9 mouse cellular contexts compared by ENCODE assay signal in the genomic region with DNA sequence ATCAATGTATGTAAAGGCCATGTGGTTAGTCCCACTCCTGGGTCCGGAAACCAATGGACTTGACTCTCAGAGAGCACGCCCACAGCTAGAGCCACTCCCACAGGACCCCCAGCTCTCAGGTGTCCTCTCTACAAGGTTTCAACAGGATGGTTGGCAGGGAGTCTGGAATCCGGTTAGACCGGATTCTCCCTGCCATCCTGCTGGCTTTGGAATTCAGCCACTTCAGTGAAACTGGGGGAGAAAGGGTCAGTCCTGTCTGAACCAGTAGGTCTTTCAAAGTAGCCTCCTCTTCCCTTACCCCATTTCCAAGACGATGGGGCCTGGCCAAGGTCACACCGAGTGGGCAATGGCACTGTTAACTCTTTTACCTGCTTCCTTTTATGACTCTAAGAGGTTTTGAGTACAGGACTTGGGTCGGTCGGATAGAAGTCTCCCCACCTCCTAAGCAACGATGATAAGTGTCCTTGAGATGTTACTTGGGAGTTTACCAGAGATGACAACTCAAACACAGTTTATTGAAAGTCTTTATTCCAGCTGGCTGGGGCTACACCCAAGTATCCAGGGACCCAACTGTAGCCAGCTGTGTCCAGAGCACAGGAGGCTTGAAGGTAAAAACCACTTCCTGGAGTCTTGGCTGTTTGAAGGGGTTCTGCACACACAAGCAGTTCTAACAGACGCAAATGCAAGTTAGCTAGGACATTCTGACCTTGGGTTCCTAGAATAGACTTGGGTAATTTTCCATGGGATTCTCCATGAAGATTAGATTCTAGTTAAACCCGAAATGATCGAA. TPM values are rescaled to one million over a fixed set of nuclear protein-coding genes. Genes with fewer than 3 reads are reported as not detected.
A peak's percentile ranks its signal among the peaks of the same experiment; 100 is the strongest.
DNase-seq lines count a peak whose midpoint lies in the region; ATAC-seq and TF ChIP-seq lines count a peak whose summit lies in the region.
"Had no signal": no experiment of that assay in that cellular context is flagged by ENCODE, and none has a peak within 500 bp of the region (broad histone marks: within the 10 kb centered on the region; RNA-seq: fewer than 3 reads in every experiment).

No protein-coding gene starts in this region.

- no peaks in the 10 kb centered on the region for H3K9me3 ChIP-seq in intestine, postnatal 0 days (ENCODE audit: control insufficient read depth)
- H3K9me3 ChIP-seq in lung, embryonic 14.5 days (ENCODE audit: low read depth, low read length): no peaks in the 10 kb centered on the region
- H3K9me3 ChIP-seq in hindbrain, embryonic 16.5 days (ENCODE audit: control insufficient read depth, low read length): no peaks in the 10 kb centered on the region
- no peaks in the 10 kb centered on the region for H3K9me3 ChIP-seq in forebrain, embryonic 14.5 days (replicated peaks; ENCODE audit: control insufficient read depth, low read length)
- H3K9me3 ChIP-seq: heart, embryonic 12.5 days had no signal

- no peak for TF ChIP-seq CTCF in intestine, postnatal 0 days (IDR thresholded peaks at IDR 0.05; ENCODE audit: low read depth)
- no peak for TF ChIP-seq CTCF in lung, embryonic 14.5 days (IDR thresholded peaks at IDR 0.05; ENCODE audit: low read depth)

- no peak overlapping the region for H3K27ac ChIP-seq in intestine, postnatal 0 days (ENCODE audit: low read depth, low read length)
- peak overlapping the region; percentile 94 for H3K27ac ChIP-seq in lung, embryonic 14.5 days (ENCODE audit: low read depth)
- no peak overlapping the region for H3K27ac ChIP-seq in hindbrain, embryonic 16.5 days (ENCODE audit: low read depth, low read length)
- no peak overlapping the region for H3K27ac ChIP-seq in forebrain, embryonic 14.5 days (ENCODE audit: low read depth, low read length)

- H3K27me3 ChIP-seq in intestine, postnatal 0 days (replicated peaks; ENCODE audit: control insufficient read depth, insufficient read depth, low read length): no peaks in the 10 kb centered on the region
- H3K27me3 ChIP-seq in lung, embryonic 14.5 days (ENCODE audit: insufficient read depth, low read length): no peaks in the 10 kb centered on the region
- H3K27me3 ChIP-seq in hindbrain, embryonic 16.5 days (replicated peaks; ENCODE audit: control insufficient read depth, insufficient read depth, low read length): no peaks in the 10 kb centered on the region
- no peaks in the 10 kb centered on the region for H3K27me3 ChIP-seq in forebrain, embryonic 14.5 days (replicated peaks; ENCODE audit: control insufficient read depth, insufficient read depth, low read length)
- H3K27me3 ChIP-seq: heart, embryonic 12.5 days had no signal

- peak; percentile 17 for DNase-seq in adrenal gland, postnatal 14 days
- DNase-seq in adrenal gland, postnatal 4 days (ENCODE audit: low spot score in 2 of 2): no peak
- DNase-seq in ES-CJ7 (ENCODE audit: low read depth, low spot score): peak; percentile 91
- DNase-seq in lung, embryonic 14.5 days: peak; percentile 83
- DNase-seq in forebrain, embryonic 14.5 days (ENCODE audit: low spot score): no peak

- ATAC-seq in intestine, postnatal 0 days: 0 out of 2 replicates have a peak, but pooled peaks have one; percentile 9
- ATAC-seq in lung, embryonic 14.5 days (ENCODE audit: insufficient read depth): peak; percentile 93
- no peak for ATAC-seq in hindbrain, embryonic 16.5 days
- ATAC-seq in megakaryocyte-erythroid progenitor cell, adult 5-6 weeks (replicated peaks; ENCODE audit: low FRiP score, low TSS enrichment, poor library complexity, severe bottlenecking): no peak
- ATAC-seq in forebrain, embryonic 14.5 days: no peak

- 31% methylated on average over 12 of the region's 12 CpGs for WGBS in intestine, postnatal 0 days
- 38% methylated on average over 12 of the region's 12 CpGs for WGBS in lung, embryonic 14.5 days
- WGBS in hindbrain, embryonic 16.5 days: 50% methylated on average over 12 of the region's 12 CpGs
- WGBS in forebrain, embryonic 14.5 days: 56% methylated on average over 12 of the region's 12 CpGs

- H3K4me2 ChIP-seq in intestine, postnatal 0 days (replicated peaks; ENCODE audit: low read depth): no peak overlapping the region
- H3K4me2 ChIP-seq in lung, embryonic 14.5 days: peak overlapping the region; percentile 40
- H3K4me2 ChIP-seq in hindbrain, embryonic 16.5 days (ENCODE audit: low read length): no peak overlapping the region
- H3K4me2 ChIP-seq in forebrain, embryonic 14.5 days (ENCODE audit: low read length): no peak overlapping the region
- H3K4me2 ChIP-seq: heart, embryonic 12.5 days had no signal

- no peak overlapping the region for H3K4me3 ChIP-seq in intestine, postnatal 0 days (ENCODE audit: low read depth, low read length)
- no peak overlapping the region for H3K4me3 ChIP-seq in lung, embryonic 14.5 days (ENCODE audit: low read depth, low read length)
- H3K4me3 ChIP-seq in hindbrain, embryonic 16.5 days (ENCODE audit: low read length): no peak overlapping the region
- H3K4me3 ChIP-seq in forebrain, embryonic 14.5 days (ENCODE audit: low read depth, low read length): no peak overlapping the region
- H3K4me3 ChIP-seq: heart, embryonic 12.5 days had no signal

- no peak overlapping the region for H3K9ac ChIP-seq in intestine, postnatal 0 days (ENCODE audit: low read depth, low read length)
- H3K9ac ChIP-seq in lung, embryonic 14.5 days: no peak overlapping the region
- no peak overlapping the region for H3K9ac ChIP-seq in hindbrain, embryonic 16.5 days (ENCODE audit: low read depth, low read length)
- no peak overlapping the region for H3K9ac ChIP-seq in forebrain, embryonic 14.5 days (ENCODE audit: low read length)
- H3K9ac ChIP-seq: heart, embryonic 12.5 days had no signal

- no peaks in the 10 kb centered on the region for H3K36me3 ChIP-seq in intestine, postnatal 0 days (ENCODE audit: control insufficient read depth, insufficient read depth)
- no peaks in the 10 kb centered on the region for H3K36me3 ChIP-seq in lung, embryonic 14.5 days (ENCODE audit: insufficient read depth)
- no peaks in the 10 kb centered on the region for H3K36me3 ChIP-seq in hindbrain, embryonic 16.5 days (ENCODE audit: control insufficient read depth, insufficient read depth, low read length)
- no peaks in the 10 kb centered on the region for H3K36me3 ChIP-seq in forebrain, embryonic 14.5 days (ENCODE audit: control insufficient read depth, insufficient read depth, low read length)
- H3K36me3 ChIP-seq: heart, embryonic 12.5 days had no signal

- peaks cover 4% of the 10 kb centered on the region; the same call in 1 of the 2 replicates for H3K4me1 ChIP-seq in intestine, postnatal 0 days (replicated peaks; ENCODE audit: control insufficient read depth, insufficient read depth, low read length)
- no peaks in the 10 kb centered on the region; the same call in 1 of the 2 replicates for H3K4me1 ChIP-seq in lung, embryonic 14.5 days (ENCODE audit: insufficient read depth)
- no peaks in the 10 kb centered on the region for H3K4me1 ChIP-seq in hindbrain, embryonic 16.5 days (ENCODE audit: control insufficient read depth, insufficient read depth, low read depth, low read length)
- H3K4me1 ChIP-seq in forebrain, embryonic 14.5 days (ENCODE audit: control insufficient read depth, insufficient read depth, low read length): no peaks in the 10 kb centered on the region

RNA-seq across cellular contexts. Expression of a gene that starts 9.0 kb away (rescaled TPM):
- total RNA-seq in adrenal gland, postnatal 14 days (2021): 52.0 and 82.2 TPM in 2 replicates
- 10 to 100 TPM; 63.5 to 70.5 TPM for total RNA-seq in adrenal gland, postnatal 4 days (2021)
- 113 and 155 TPM in 2 replicates for polyA plus RNA-seq in intestine, postnatal 0 days (2015; fragmentation: Nextera tagmentation; extraction: Ambion mirVana)
- 54.0 and 63.0 TPM in 2 replicates for polyA plus RNA-seq in lung, embryonic 14.5 days (2014; fragmentation: Nextera tagmentation; extraction: Ambion mirVana)
- polyA plus RNA-seq in hindbrain, embryonic 16.5 days (2015; fragmentation: Nextera tagmentation; extraction: Ambion mirVana): 56.1 and 56.3 TPM in 2 replicates
- 23.0 and 23.5 TPM in 2 replicates for total RNA-seq in megakaryocyte-erythroid progenitor cell, adult 5-6 weeks (2014; fragmentation: Nextera tagmentation)
- total RNA-seq in megakaryocyte-erythroid progenitor cell, adult 5-6 weeks (2017): 22.5 and 26.0 TPM in 2 replicates
- polyA plus RNA-seq in forebrain, embryonic 14.5 days (2014; fragmentation: Nextera tagmentation; extraction: Ambion mirVana): 32.0 and 49.5 TPM in 2 replicates

Comparison
In these comparisons a context has a peak if more than half of its experiments do, and no peak if none do; other contexts are left out.
1. DNase-seq: peak in adrenal gland, postnatal 14 days (single experiment), ES-CJ7 (single experiment) and lung, embryonic 14.5 days (single experiment); none in adrenal gland, postnatal 4 days (0 of 2) and forebrain, embryonic 14.5 days (single experiment).
2. ATAC-seq: peak in intestine, postnatal 0 days (single experiment) and lung, embryonic 14.5 days (single experiment); none in hindbrain, embryonic 16.5 days (single experiment), megakaryocyte-erythroid progenitor cell, adult 5-6 weeks (single experiment) and forebrain, embryonic 14.5 days (single experiment).